Mouse (Mus musculus): Measurements from ENCODE around the gene Psen2. TPM values are rescaled to one million over a fixed set of nuclear protein-coding genes. Genes with fewer than 3 reads are reported as not detected.
A peak's percentile ranks its signal among the peaks of the same experiment; 100 is the strongest.

Psen2 gene
- polyA plus RNA-seq, 1 experiment from 2014 or later = 7.9 TPM

GRCm38 (mm10) chr1:180255294-180256117 is 7.7 kb downstream of the Psen2 start:
- 3% methylated on average over 33 of the region's 33 CpGs for WGBS
- peak; percentile 58; the same call in 1 of the 2 replicates for ATAC-seq (ENCODE audit: low FRiP score)
- Histone ChIP-seq H3K4me3 (replicated peaks) (peak overlapping the region; percentile 80), H3K27me3 (peaks cover 13% of the 10 kb centered on the region), H3K27ac (peak overlapping the region; percentile 66), H3K36me3 (replicated peaks) (no peaks in the 10 kb centered on the region), H3K4me2 (peak overlapping the region; percentile 99), H3K4me1 (peaks cover 16% of the 10 kb centered on the region), H3K9me3 (no peaks in the 10 kb centered on the region), H3K9ac (peak overlapping the region; percentile 74)

DNA sequence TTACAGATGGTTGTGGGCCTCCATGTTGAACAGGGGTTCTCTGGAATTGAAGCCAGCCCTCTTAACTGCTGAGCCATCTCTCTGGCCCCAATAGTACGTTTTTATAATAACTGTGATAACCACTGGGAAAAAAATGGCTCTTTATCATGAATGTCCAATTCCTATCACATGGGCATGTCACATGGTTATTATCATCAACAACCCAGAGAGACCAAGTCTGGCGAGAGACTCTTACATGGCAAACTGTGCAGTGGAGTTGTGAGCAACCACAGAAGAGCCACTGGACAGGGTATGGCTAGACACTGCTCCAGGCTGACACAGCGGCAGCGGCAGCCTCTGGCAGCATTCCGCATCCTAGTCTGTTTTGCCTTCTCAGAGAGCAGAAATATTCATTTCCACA is 8.9 kb downstream of the Psen2 start:
- Histone ChIP-seq H3K27me3 (peaks cover 13% of the 10 kb centered on the region), H3K27ac (no peak overlapping the region), H3K9me3 (no peaks in the 10 kb centered on the region), H3K36me3 (replicated peaks) (no peaks in the 10 kb centered on the region), H3K4me3 (replicated peaks) (no peak overlapping the region), H3K9ac (no peak overlapping the region), H3K4me1 (peaks cover 27% of the 10 kb centered on the region), H3K4me2 (no peak overlapping the region)
- 86% methylated on average over 5 of the region's 5 CpGs for WGBS
- no peak for ATAC-seq (ENCODE audit: low FRiP score)

DNA sequence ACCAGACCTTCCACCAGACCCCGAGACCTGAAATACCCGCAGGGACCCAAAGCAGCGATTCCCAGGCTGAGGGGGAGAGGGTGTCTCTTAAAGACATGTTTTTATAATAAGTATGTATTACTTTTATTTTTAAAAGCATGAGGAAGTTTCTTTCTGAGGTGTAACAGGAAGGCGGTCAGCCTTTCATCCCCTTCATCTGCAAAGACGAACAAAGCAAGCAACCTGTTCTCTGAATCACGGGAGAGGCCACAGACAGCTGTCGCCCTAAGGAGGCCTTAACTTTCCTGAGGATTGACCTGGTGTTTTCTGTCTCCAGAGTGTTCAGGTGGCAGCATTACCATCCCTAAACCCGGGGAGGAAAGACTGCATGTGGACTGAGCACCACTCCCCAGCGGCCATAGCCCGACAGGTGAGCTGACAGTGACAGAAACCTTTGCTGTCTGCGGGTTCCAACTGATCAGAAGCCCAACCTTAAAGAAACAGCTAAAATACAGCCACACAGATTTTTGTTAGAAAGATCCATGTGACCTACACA is 10.5 kb downstream of the Psen2 start:
- 86% methylated on average over 11 of the region's 11 CpGs for WGBS
- Histone ChIP-seq H3K27me3 (peaks cover 13% of the 10 kb centered on the region), H3K36me3 (replicated peaks) (no peaks in the 10 kb centered on the region), H3K9ac (no peak overlapping the region), H3K4me2 (no peak overlapping the region), H3K4me1 (peaks cover 27% of the 10 kb centered on the region), H3K27ac (no peak overlapping the region), H3K9me3 (no peaks in the 10 kb centered on the region), H3K4me3 (replicated peaks) (no peak overlapping the region)
- no peak for ATAC-seq (ENCODE audit: low FRiP score)

- Histone ChIP-seq H3K4me3 (replicated peaks) (no peak overlapping the region), H3K27ac (no peak overlapping the region), H3K36me3 (replicated peaks) (no peaks in the 10 kb centered on the region), H3K9me3 (no peaks in the 10 kb centered on the region), H3K9ac (no peak overlapping the region), H3K4me2 (no peak overlapping the region), H3K4me1 (peaks cover 27% of the 10 kb centered on the region), H3K27me3 (peaks cover 13% of the 10 kb centered on the region)
- no peak for ATAC-seq (ENCODE audit: low FRiP score)
- WGBS = 45% methylated on average over 10 of the region's 10 CpGs
These were observed 11.8 kb downstream of the Psen2 start for GRCm38 (mm10) chr1:180251176-180252048.

DNA sequence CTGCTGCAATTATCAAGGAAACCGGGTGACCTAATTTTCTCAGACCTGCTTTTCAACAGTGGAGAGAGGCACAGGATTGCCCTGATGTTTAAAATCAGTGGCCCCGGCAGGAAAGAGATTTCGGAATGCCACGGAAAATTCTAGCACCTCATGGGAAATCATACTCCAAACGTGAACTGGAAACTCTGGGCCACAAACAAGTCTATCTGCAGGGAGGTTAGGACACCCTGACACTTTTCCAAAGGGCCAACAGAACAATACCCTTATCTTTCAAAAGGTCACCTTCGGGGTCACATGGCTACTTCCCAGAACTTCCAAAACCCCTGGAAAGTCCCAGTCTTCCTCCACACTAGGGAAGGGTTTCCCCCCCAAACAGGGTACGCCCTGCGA is 12.8 kb downstream of the Psen2 start:
- peak overlapping the region; percentile 30; the same call in 1 of the 2 replicates for H3K4me2 ChIP-seq

GRCm38 (mm10) chr1:180249666-180250440 is 13.4 kb downstream of the Psen2 start:
- H3K27me3 ChIP-seq = peaks cover 7% of the 10 kb centered on the region
- peaks cover 17% of the 10 kb centered on the region for H3K4me1 ChIP-seq
- ATAC-seq (ENCODE audit: low FRiP score) = peak; percentile 46; the same call in 1 of the 2 replicates
- no peak overlapping the region for H3K9ac ChIP-seq
- H3K27ac ChIP-seq = no peak overlapping the region
- H3K9me3 ChIP-seq = no peaks in the 10 kb centered on the region
- H3K4me2 ChIP-seq = peak overlapping the region; percentile 30
- H3K4me3 ChIP-seq (replicated peaks) = no peak overlapping the region
- WGBS = 16% methylated on average over 20 of the region's 20 CpGs
- no peaks in the 10 kb centered on the region for H3K36me3 ChIP-seq (replicated peaks)

More for the DNA sequence above, 12.8 kb downstream of the Psen2 start:
- Histone ChIP-seq H3K9me3 (no peaks in the 10 kb centered on the region), H3K4me1 (peaks cover 22% of the 10 kb centered on the region), H3K4me3 (replicated peaks) (no peak overlapping the region), H3K36me3 (replicated peaks) (no peaks in the 10 kb centered on the region), H3K9ac (no peak overlapping the region), H3K27me3 (peaks cover 12% of the 10 kb centered on the region), H3K27ac (no peak overlapping the region)
- no peak for ATAC-seq (ENCODE audit: low FRiP score)
- WGBS = 67% methylated on average over 8 of the region's 8 CpGs

GRCm38 (mm10) chr1:180248593-180249146 is 14.6 kb downstream of the Psen2 start:
- H3K9me3 ChIP-seq = no peaks in the 10 kb centered on the region
- no peak overlapping the region for H3K4me3 ChIP-seq (replicated peaks)
- WGBS = 90% methylated on average over 7 of the region's 7 CpGs
- no peak overlapping the region for H3K4me2 ChIP-seq
- no peaks in the 10 kb centered on the region for H3K27me3 ChIP-seq
- ATAC-seq (ENCODE audit: low FRiP score) = no peak
- no peak overlapping the region for H3K9ac ChIP-seq
- no peak overlapping the region for H3K27ac ChIP-seq
- peaks cover 17% of the 10 kb centered on the region for H3K4me1 ChIP-seq
- no peaks in the 10 kb centered on the region for H3K36me3 ChIP-seq (replicated peaks)

- H3K4me3 ChIP-seq (replicated peaks) = no peak overlapping the region
- H3K9me3 ChIP-seq = no peaks in the 10 kb centered on the region
- peaks cover 17% of the 10 kb centered on the region for H3K4me1 ChIP-seq
- H3K27ac ChIP-seq = no peak overlapping the region
- 86% methylated on average over 6 of the region's 7 CpGs for WGBS
- H3K4me2 ChIP-seq = no peak overlapping the region
- no peaks in the 10 kb centered on the region for H3K36me3 ChIP-seq (replicated peaks)
- H3K9ac ChIP-seq = no peak overlapping the region
- no peak for ATAC-seq (ENCODE audit: low FRiP score)
- H3K27me3 ChIP-seq = no peaks in the 10 kb centered on the region
These were observed 15.3 kb downstream of the Psen2 start for GRCm38 (mm10) chr1:180247901-180248300.

DNA sequence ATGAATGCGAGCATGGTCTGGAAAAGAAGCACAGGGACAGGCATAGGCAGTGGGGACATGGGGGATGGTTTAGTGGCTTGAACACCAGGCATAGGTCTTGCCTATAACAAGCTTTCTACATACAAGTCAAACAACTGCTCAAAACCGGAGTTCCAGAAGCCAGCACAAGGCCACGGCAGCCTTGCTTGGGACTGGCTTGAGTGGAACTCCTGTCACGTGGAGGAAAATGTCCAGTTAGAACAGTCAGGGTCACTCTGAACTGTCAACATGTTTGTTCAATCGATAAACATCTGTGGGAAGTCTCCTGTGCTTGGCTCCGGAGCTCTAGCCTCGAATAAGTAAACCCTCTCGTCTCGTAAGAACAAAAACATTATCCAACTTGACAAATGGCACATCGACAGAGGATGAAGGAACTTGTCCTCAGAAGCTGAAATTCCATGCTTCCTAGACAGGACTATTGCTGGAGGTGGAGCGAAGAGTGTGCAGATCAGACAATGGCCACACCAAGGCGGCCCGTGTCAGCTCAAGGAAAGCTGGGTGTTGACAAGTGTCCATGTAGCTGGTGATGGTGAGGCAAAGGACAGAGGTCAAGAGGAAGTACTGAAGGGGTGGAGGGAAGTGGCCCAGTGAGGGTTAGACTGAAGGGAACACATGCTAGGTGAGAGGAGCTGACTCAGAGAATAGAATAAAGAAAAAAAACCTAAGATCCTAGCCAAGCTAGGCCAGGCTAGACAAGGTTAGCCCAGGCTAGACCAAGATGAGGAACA is 17.3 kb downstream of the Psen2 start:
- Histone ChIP-seq H3K27me3 (no peaks in the 10 kb centered on the region), H3K9ac (no peak overlapping the region), H3K4me2 (no peak overlapping the region), H3K27ac (no peak overlapping the region), H3K4me3 (replicated peaks) (no peak overlapping the region), H3K4me1 (peaks cover 11% of the 10 kb centered on the region), H3K36me3 (replicated peaks) (no peaks in the 10 kb centered on the region), H3K9me3 (no peaks in the 10 kb centered on the region)
- no peak for ATAC-seq (ENCODE audit: low FRiP score)
- WGBS = 92% methylated on average over 13 of the region's 13 CpGs

DNA sequence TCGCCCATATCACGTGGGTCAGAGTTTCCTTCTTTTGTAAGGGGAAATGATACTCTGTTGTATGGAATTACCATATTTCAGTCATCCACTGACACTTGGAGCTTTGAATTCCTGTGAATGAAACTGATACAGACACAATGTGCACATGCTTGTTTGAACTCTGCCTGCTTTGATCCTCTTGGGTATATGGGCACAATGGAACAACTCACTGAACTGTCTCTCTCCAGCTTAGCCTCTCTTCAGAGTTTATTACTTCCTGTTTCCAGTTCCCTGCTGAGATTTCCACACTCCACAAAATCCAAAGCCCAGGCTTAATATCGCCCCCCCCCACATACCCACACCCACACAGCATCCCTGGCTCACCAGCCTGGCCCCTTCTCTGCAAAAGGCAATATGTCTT is 31.5 kb downstream of the Psen2 start:
- Histone ChIP-seq H3K36me3 (replicated peaks) (no peaks in the 10 kb centered on the region), H3K9ac (no peak overlapping the region), H3K4me3 (replicated peaks) (no peak overlapping the region), H3K27ac (no peak overlapping the region), H3K4me1 (peaks cover 3% of the 10 kb centered on the region), H3K27me3 (0 out of 2 replicates have a peak, but pooled peaks cover 3% of the 10 kb centered on the region), H3K4me2 (no peak overlapping the region), H3K9me3 (no peaks in the 10 kb centered on the region)
- ATAC-seq (ENCODE audit: low FRiP score) = no peak
- 79% methylated on average over 3 of the region's 3 CpGs for WGBS

GRCm38 (mm10) chr1:180230580-180230979 is 32.7 kb downstream of the Psen2 start:
- H3K4me3 ChIP-seq (replicated peaks) = no peak overlapping the region
- H3K4me1 ChIP-seq = peaks cover 12% of the 10 kb centered on the region
- no peak for ATAC-seq (ENCODE audit: low FRiP score)
- 23% methylated on average over 2 of the region's 2 CpGs for WGBS
- 0 out of 2 replicates have a peak, but pooled peaks cover 3% of the 10 kb centered on the region for H3K27me3 ChIP-seq
- no peaks in the 10 kb centered on the region for H3K36me3 ChIP-seq (replicated peaks)
- H3K9me3 ChIP-seq = no peaks in the 10 kb centered on the region
- H3K27ac ChIP-seq = no peak overlapping the region
- H3K4me2 ChIP-seq = no peak overlapping the region
- H3K9ac ChIP-seq = no peak overlapping the region

Measured in forebrain, embryonic 12.5 days (tissue).